Mouse (Mus musculus): ENCODE results near the gene Nkx6-2. TPM values are rescaled to one million over a fixed set of nuclear protein-coding genes. Genes with fewer than 3 reads are reported as not detected.

The Nkx6-2 gene
- polyA plus RNA-seq, 1 experiment from 2014 or later: 0.41 TPM

- no peak for ATAC-seq (replicated peaks; ENCODE audit: low FRiP score, low TSS enrichment, low read depth)
- Histone ChIP-seq H3K9ac (ENCODE audit: low read length) (no peak overlapping the region), H3K27ac (ENCODE audit: low read depth) (no peak overlapping the region), H3K27me3 (replicated peaks; ENCODE audit: control insufficient read depth, insufficient read depth, low read length) (no peaks in the 10 kb centered on the region), H3K9me3 (ENCODE audit: control insufficient read depth, low read length) (no peaks in the 10 kb centered on the region), H3K4me2 (ENCODE audit: low read length) (no peak overlapping the region), H3K4me1 (replicated peaks; ENCODE audit: control insufficient read depth, insufficient read depth, low read length) (no peaks in the 10 kb centered on the region), H3K4me3 (ENCODE audit: low read depth, low read length) (no peak overlapping the region), H3K36me3 (ENCODE audit: control insufficient read depth, insufficient read depth, low read length) (0 out of 2 replicates have a peak, but pooled peaks cover 17% of the 10 kb centered on the region)
- WGBS: 75% methylated on average over 5 of the region's 5 CpGs
- DNase-seq (ENCODE audit: low spot score): no peak
Measured at GRCm38 (mm10) chr7:139556331-139556730, 26.3 kb downstream of the Nkx6-2 start.

GRCm38 (mm10) chr7:139551519-139551918 is 31.1 kb downstream of the Nkx6-2 start:
- ATAC-seq (replicated peaks; ENCODE audit: low FRiP score, low TSS enrichment, low read depth) (no peak), DNase-seq (ENCODE audit: low spot score) (no peak)
- H3K9me3 ChIP-seq (ENCODE audit: control insufficient read depth, low read length): no peaks in the 10 kb centered on the region
- 85% methylated on average over 2 of the region's 2 CpGs for WGBS
- H3K9ac ChIP-seq (ENCODE audit: low read length): no peak overlapping the region
- H3K36me3 ChIP-seq (ENCODE audit: control insufficient read depth, insufficient read depth, low read length): 0 out of 2 replicates have a peak, but pooled peaks cover 7% of the 10 kb centered on the region
- no peaks in the 10 kb centered on the region for H3K4me1 ChIP-seq (replicated peaks; ENCODE audit: control insufficient read depth, insufficient read depth, low read length)
- no peaks in the 10 kb centered on the region for H3K27me3 ChIP-seq (replicated peaks; ENCODE audit: control insufficient read depth, insufficient read depth, low read length)
- H3K27ac ChIP-seq (ENCODE audit: low read depth): no peak overlapping the region
- H3K4me3 ChIP-seq (ENCODE audit: low read depth, low read length): no peak overlapping the region
- H3K4me2 ChIP-seq (ENCODE audit: low read length): no peak overlapping the region

- no peak for ATAC-seq (replicated peaks; ENCODE audit: low FRiP score, low TSS enrichment, low read depth)
- no peaks in the 10 kb centered on the region for H3K4me1 ChIP-seq (replicated peaks; ENCODE audit: control insufficient read depth, insufficient read depth, low read length)
- H3K36me3 ChIP-seq (ENCODE audit: control insufficient read depth, insufficient read depth, low read length): peaks cover 12% of the 10 kb centered on the region; the same call in 1 of the 2 replicates
- H3K9me3 ChIP-seq (ENCODE audit: control insufficient read depth, low read length): no peaks in the 10 kb centered on the region
- no peak overlapping the region for H3K4me2 ChIP-seq (ENCODE audit: low read length)
- no peaks in the 10 kb centered on the region for H3K27me3 ChIP-seq (replicated peaks; ENCODE audit: control insufficient read depth, insufficient read depth, low read length)
- WGBS: 81% methylated on average over 3 of the region's 3 CpGs
- H3K27ac ChIP-seq (ENCODE audit: low read depth): no peak overlapping the region
- DNase-seq (ENCODE audit: low spot score): no peak
- H3K9ac ChIP-seq (ENCODE audit: low read length): no peak overlapping the region
- H3K4me3 ChIP-seq (ENCODE audit: low read depth, low read length): no peak overlapping the region
Measured at GRCm38 (mm10) chr7:139550086-139550783, 32.4 kb downstream of the Nkx6-2 start.

- no peaks in the 10 kb centered on the region for H3K27me3 ChIP-seq (replicated peaks; ENCODE audit: control insufficient read depth, insufficient read depth, low read length)
- H3K9me3 ChIP-seq (ENCODE audit: control insufficient read depth, low read length): no peaks in the 10 kb centered on the region
- H3K36me3 ChIP-seq (ENCODE audit: control insufficient read depth, insufficient read depth, low read length): peaks cover 18% of the 10 kb centered on the region
- ATAC-seq (replicated peaks; ENCODE audit: low FRiP score, low TSS enrichment, low read depth) (no peak), DNase-seq (ENCODE audit: low spot score) (no peak)
- H3K4me2 ChIP-seq (ENCODE audit: low read length): no peak overlapping the region
- no peaks in the 10 kb centered on the region for H3K4me1 ChIP-seq (replicated peaks; ENCODE audit: control insufficient read depth, insufficient read depth, low read length)
- no peak overlapping the region for H3K9ac ChIP-seq (ENCODE audit: low read length)
- no peak overlapping the region for H3K4me3 ChIP-seq (ENCODE audit: low read depth, low read length)
- H3K27ac ChIP-seq (ENCODE audit: low read depth): no peak overlapping the region
- WGBS: 80% methylated on average over 2 of the region's 2 CpGs
Measured at GRCm38 (mm10) chr7:139547325-139547724, 35.3 kb downstream of the Nkx6-2 start.

- peaks cover 32% of the 10 kb centered on the region for H3K36me3 ChIP-seq (ENCODE audit: control insufficient read depth, insufficient read depth, low read length)
- no peak overlapping the region for H3K27ac ChIP-seq (ENCODE audit: low read depth)
- H3K9ac ChIP-seq (ENCODE audit: low read length): no peak overlapping the region
- no peak overlapping the region for H3K4me2 ChIP-seq (ENCODE audit: low read length)
- ATAC-seq (replicated peaks; ENCODE audit: low FRiP score, low TSS enrichment, low read depth) (no peak), DNase-seq (ENCODE audit: low spot score) (no peak)
- 79% methylated on average over 12 of the region's 12 CpGs for WGBS
- H3K4me3 ChIP-seq (ENCODE audit: low read depth, low read length): no peak overlapping the region
- no peaks in the 10 kb centered on the region for H3K27me3 ChIP-seq (replicated peaks; ENCODE audit: control insufficient read depth, insufficient read depth, low read length)
- H3K4me1 ChIP-seq (replicated peaks; ENCODE audit: control insufficient read depth, insufficient read depth, low read length): no peaks in the 10 kb centered on the region
- no peaks in the 10 kb centered on the region for H3K9me3 ChIP-seq (ENCODE audit: control insufficient read depth, low read length)
Measured at GRCm38 (mm10) chr7:139544706-139545625, 37.6 kb downstream of the Nkx6-2 start.

DNA sequence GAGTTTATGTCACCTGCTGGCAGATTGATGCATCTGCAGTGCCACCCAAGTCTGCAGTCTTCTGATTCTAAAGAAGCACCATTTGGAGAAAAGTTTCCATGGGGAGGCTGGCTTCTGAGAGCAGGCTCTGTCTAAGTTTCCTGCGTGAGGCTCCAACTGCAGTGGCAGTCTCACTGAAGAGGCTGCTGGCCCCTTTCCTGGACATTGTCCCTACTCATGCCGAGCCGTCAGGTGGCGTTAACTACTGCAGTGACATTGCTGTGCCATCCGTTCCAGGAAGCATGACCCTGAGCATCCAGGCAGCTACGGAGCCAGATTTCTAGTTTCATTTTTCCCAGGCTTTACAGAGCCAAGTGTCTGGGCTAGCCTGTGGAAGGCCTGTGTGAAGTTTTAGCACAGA is 41.2 kb downstream of the Nkx6-2 start:
- H3K4me2 ChIP-seq (ENCODE audit: low read length): no peak overlapping the region
- DNase-seq (ENCODE audit: low spot score): no peak
- 91% methylated on average over 6 of the region's 6 CpGs for WGBS
- no peak for ATAC-seq (replicated peaks; ENCODE audit: low FRiP score, low TSS enrichment, low read depth)
- H3K27me3 ChIP-seq (replicated peaks; ENCODE audit: control insufficient read depth, insufficient read depth, low read length): no peaks in the 10 kb centered on the region
- no peak overlapping the region for H3K4me3 ChIP-seq (ENCODE audit: low read depth, low read length)
- no peak overlapping the region for H3K27ac ChIP-seq (ENCODE audit: low read depth)
- no peak overlapping the region for H3K9ac ChIP-seq (ENCODE audit: low read length)
- no peaks in the 10 kb centered on the region for H3K4me1 ChIP-seq (replicated peaks; ENCODE audit: control insufficient read depth, insufficient read depth, low read length)
- H3K36me3 ChIP-seq (ENCODE audit: control insufficient read depth, insufficient read depth, low read length): peaks cover 41% of the 10 kb centered on the region
- H3K9me3 ChIP-seq (ENCODE audit: control insufficient read depth, low read length): no peaks in the 10 kb centered on the region

- Histone ChIP-seq H3K27me3 (replicated peaks; ENCODE audit: control insufficient read depth, insufficient read depth, low read length) (no peaks in the 10 kb centered on the region), H3K9me3 (ENCODE audit: control insufficient read depth, low read length) (no peaks in the 10 kb centered on the region), H3K4me1 (replicated peaks; ENCODE audit: control insufficient read depth, insufficient read depth, low read length) (no peaks in the 10 kb centered on the region), H3K36me3 (ENCODE audit: control insufficient read depth, insufficient read depth, low read length) (peaks cover 39% of the 10 kb centered on the region), H3K9ac (ENCODE audit: low read length) (no peak overlapping the region), H3K4me3 (ENCODE audit: low read depth, low read length) (no peak overlapping the region), H3K4me2 (ENCODE audit: low read length) (no peak overlapping the region), H3K27ac (ENCODE audit: low read depth) (no peak overlapping the region)
- ATAC-seq (replicated peaks; ENCODE audit: low FRiP score, low TSS enrichment, low read depth): no peak
- WGBS: 74% methylated on average over 1 of the region's 1 CpGs
- DNase-seq (ENCODE audit: low spot score): no peak
Measured at GRCm38 (mm10) chr7:139540601-139541000, 42.0 kb downstream of the Nkx6-2 start.

GRCm38 (mm10) chr7:139538541-139538940 is 44.1 kb downstream of the Nkx6-2 start:
- H3K9me3 ChIP-seq (ENCODE audit: control insufficient read depth, low read length): no peaks in the 10 kb centered on the region
- no peak overlapping the region for H3K4me2 ChIP-seq (ENCODE audit: low read length)
- H3K9ac ChIP-seq (ENCODE audit: low read length): no peak overlapping the region
- H3K4me1 ChIP-seq (replicated peaks; ENCODE audit: control insufficient read depth, insufficient read depth, low read length): no peaks in the 10 kb centered on the region
- H3K4me3 ChIP-seq (ENCODE audit: low read depth, low read length): no peak overlapping the region
- DNase-seq (ENCODE audit: low spot score): no peak
- peaks cover 34% of the 10 kb centered on the region for H3K36me3 ChIP-seq (ENCODE audit: control insufficient read depth, insufficient read depth, low read length)
- no peak for ATAC-seq (replicated peaks; ENCODE audit: low FRiP score, low TSS enrichment, low read depth)
- no peaks in the 10 kb centered on the region for H3K27me3 ChIP-seq (replicated peaks; ENCODE audit: control insufficient read depth, insufficient read depth, low read length)
- H3K27ac ChIP-seq (ENCODE audit: low read depth): no peak overlapping the region
- 90% methylated on average over 2 of the region's 2 CpGs for WGBS
